Mouse (Mus musculus): ENCODE results near the gene Gpr152.

- TF ChIP-seq CTCF (conservative IDR thresholded peaks at IDR 0.05; ENCODE audit: low read length) = no peak
- no peak for TF ChIP-seq POU5F1 (IDR thresholded peaks at IDR 0.05; ENCODE audit: borderline replicate concordance, low read length)
- TF ChIP-seq NANOG (IDR thresholded peaks at IDR 0.05; ENCODE audit: borderline replicate concordance, low read length) = no peak
Measured at GRCm38 (mm10) chr19:4100718-4101261, 38.8 kb upstream of the Gpr152 start.

Measured in E14TG2a.4 (cell line).